Mouse (Mus musculus) layer of hippocampus, postnatal 14 days (tissue): Measurements from ENCODE around the gene Nme2. TPM values are rescaled to one million over a fixed set of nuclear protein-coding genes. Genes with fewer than 3 reads are reported as not detected.

ENCODE experiments used
- DNase-seq, 2 experiments: peaks; one replicate each; pipeline ENCODE4 v3.0.0; 2021 to 2022; ENCODE audit warnings: low spot score in 2 of 2, mixed read lengths in 1 of 2
- long read RNA-seq, 2 experiments: library from polyadenylated mRNA; stranded (forward); transcript quantifications; one replicate each; pipeline ENCODE4 v2.0.0; 2021
- total RNA-seq, 2 experiments: library from RNA; stranded (reverse); gene quantifications; 2 replicates each; pipeline ENCODE4 v1.2.3; 2021

Nme2 gene
- total RNA-seq = 100 to 1,000 TPM; 147 to 156 TPM
- long read RNA-seq, experiment 1, transcript Nme2-201 (5 exons, 1,012 nt) = major isoform, 58 of 92 reads
- long read RNA-seq, experiment 1, transcript Nme2-202 (4 exons, 734 nt) = minor isoform, 33 of 92 reads
- long read RNA-seq, experiment 1, partial matches to known transcripts = 0 of 92 reads
- long read RNA-seq, experiment 1, other reads (novel, unspliced or antisense) = 1 of 92 reads
- long read RNA-seq, experiment 2, transcript Nme2-202 (4 exons, 734 nt) = minor isoform, 67 of 212 reads
- long read RNA-seq, experiment 2, transcript Nme2-201 (5 exons, 1,012 nt) = major isoform, 144 of 212 reads
- long read RNA-seq, experiment 2, partial matches to known transcripts = 0 of 212 reads
- long read RNA-seq, experiment 2, other reads (novel, unspliced or antisense) = 1 of 212 reads

DNA sequence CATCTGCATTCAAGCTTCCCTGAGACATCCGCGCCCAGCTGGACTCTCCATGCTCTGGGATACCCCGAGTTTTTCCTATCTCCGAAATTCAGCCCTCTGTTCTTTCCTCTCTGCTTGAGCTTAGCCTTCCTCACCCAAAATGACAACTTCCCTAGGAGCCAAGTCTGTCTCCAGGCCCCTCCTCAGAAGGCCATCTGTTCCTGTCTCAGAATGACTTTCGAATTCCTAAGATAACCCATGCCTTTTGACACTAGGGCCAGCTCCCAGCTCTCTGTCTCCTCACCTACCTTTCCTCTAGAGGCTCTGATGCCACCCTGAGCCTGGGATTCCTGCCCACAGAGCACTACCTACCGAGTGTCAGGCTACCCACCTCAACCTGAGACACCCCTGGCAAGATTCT is at the start of gene Nme2:
Gene Nme2 (minus strand): TSS at position 101 of the 400 bp plus-strand sequence.
- DNase-seq = no peak

DNA sequence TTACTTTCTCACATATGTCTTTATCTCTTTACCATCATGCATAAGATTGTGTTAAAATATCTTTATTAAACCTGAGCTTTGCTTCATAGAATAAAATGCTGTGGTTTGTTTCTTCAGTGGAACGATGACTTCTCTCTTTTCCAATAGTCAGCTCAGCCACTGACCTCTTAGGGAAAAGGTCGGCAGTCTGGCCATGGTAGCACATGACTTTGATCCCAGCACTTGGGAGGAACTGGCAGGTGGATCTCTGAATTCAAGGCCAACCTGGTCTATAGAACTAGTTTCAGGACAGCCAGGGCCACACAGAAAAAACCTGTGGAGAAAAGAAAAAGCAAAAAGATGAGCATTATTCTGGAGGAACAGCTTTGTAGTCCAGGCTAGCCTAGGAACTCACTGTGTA is 47.3 kb upstream of the Nme2 start:
- no peak for DNase-seq

DNA sequence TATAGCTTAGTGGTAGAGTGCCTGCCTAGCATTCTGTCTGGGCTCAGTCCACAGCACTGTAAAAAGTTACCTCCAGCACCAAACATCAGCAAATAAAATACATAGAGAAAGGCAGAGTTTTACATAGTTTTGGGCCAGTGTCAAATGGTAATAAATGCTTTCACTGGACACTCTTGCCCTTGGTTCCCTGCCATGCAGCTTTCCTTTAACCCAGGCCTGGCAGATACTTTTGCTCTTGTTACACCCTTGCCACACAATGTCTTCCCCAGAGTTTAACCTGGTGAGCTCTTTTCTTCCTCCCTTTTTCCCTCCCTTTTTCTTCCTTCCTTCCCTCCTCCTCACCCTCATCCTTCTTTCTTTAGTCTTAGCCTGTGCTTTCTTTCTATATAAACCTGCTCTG is 43.2 kb upstream of the Nme2 start:
- no peak for DNase-seq

DNA sequence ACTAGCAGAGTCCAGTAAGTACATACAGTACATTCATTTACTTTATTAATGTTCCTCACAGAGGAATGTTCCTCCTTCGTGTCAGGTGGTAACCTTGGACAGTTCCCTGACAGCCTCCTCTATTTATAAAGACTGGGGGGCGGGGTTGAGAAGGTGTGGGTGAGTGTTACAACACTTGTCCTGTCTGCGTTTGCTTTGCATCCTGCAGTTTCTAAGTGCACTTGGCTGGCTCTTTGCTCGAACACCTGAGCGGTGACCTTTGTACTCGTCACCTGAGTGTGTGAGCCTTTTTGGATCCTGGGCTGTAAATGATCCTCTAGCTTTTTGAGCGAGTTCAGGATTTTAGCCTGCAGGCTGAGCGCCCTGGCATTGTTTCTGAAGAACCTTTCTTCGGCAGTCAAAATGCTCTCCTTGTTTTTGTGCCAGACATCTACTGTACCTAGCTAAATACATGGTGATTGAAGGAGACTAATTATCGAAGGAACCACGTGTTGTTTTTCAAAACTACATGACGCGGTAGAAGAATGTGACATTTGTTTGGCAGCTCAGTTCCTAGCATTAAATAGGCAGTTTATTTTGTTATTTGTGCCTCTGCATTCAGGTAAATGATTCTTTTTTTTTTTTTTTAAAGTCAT is 41.2 kb upstream of the Nme2 start:
- DNase-seq = no peak

DNA sequence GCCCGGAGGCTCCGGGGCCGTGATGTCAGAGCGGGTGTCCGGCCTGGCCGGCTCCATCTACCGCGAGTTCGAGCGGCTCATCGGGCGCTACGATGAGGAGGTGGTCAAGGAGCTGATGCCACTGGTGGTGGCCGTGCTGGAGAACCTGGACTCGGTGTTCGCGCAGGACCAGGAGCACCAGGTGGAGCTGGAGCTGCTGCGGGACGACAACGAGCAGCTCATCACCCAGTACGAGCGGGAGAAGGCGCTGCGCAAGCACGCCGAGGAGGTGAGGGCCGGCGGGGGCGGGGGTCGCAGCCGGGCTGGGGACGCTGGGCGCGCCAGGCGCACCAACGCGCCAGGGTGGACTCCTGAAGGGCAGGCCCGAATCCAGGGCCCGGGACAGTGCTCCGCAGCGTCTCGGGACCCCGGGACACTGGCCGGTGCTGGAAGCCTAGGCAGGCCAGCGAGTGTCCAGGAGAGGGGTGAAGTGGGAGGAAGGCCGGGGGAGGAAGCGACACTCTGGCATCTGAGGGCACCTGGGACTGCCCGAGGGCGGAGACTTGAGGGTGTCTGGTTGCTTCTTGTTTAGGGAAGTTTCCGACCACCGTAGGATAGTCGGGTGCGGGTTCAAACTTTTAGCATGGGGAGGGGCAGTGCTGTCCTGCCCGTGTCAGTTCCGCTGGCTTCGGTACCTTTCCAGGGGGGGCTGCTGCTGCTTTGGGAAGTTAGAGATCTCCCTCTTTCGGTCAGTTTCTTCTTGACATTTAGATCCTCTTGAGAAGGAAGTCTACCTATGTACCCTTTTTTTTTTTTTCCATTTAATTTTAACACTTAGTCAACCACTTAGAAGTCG is 40.5 kb upstream of the Nme2 start:
- peak; percentile 33 to 64 for DNase-seq

DNA sequence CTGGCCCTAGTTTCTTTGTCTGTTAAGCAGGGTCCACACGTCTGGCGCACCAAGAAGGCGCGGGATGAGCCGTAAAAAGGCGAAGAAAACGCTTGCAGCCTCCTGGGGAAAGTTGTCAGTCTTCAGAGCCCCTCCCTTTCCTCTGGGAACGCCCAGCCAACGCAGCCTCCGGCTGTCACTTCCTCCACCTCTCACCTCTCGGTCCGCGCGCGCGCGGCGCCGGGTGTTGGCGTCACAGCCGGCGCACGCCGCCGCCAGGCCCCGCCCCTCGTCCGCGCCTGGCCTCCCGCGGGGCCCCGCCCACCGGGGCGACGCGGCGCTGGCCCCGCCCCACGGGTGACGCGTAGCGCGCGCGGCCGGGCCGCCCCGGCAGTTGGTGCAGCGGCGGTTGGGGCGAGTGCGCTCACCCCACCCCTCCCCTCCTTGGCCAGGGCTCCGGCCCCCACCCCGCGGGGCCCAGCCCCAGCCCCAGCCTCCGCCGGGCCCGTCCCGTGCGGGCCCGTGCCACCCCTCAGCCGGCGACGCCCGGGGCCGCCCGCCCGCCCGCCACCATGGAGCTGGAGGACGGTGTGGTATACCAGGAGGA is 39.8 kb upstream of the Nme2 start, which contains the start of gene Spag9:
Gene Spag9 (plus strand): TSS at position 372 of the 586 bp plus-strand sequence.
- peak; percentile 87 to 92 for DNase-seq

DNA sequence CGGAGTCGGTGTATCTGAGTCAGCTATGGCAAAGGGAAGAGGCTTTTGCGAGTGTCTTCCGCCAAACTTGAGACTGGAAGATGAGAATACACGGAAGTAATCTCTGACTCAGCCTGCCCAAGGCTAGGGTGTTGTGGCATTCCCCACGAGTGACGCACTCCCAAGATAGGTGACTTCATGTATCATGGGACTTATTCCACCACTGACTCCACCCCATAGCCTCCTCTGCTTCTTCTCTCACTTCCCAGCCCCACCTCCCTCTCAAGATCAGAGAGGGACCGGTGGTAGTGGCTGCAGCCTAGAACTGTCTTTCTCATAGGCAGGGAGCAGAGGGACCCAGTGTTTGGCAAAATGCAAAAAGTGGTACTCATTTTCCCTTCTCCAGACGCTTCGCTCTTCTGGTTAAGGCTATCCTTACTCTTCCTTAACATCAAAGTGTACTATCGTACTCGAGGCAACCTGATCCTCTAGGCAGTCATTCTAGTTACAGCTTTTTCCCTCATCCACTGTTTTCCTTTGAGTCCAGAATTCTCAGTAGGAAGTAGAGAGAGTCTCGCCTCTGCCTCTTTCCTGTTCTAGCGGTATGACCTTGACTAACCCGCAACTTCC is 39.2 kb upstream of the Nme2 start:
- DNase-seq = peak; percentile 51 to 67

DNA sequence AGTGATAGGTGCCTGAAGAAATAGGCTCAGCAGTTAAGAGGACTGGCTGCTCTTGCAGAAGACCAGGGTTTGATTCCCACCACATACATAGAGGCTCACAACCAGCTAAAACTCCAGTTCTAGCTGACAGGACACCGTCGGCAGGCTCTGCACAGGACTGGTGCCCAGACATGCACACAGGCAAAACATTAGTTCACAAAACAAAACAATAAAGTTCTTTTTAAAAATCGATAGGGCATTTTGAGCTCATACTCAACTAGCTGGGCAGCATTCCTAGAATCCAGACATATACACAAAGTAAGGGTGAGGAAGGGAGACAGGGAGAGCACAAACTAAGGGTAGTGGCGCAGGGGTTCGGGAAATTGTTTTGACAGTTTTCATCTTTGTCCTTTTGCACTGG is 38.5 kb upstream of the Nme2 start:
- no peak for DNase-seq

DNA sequence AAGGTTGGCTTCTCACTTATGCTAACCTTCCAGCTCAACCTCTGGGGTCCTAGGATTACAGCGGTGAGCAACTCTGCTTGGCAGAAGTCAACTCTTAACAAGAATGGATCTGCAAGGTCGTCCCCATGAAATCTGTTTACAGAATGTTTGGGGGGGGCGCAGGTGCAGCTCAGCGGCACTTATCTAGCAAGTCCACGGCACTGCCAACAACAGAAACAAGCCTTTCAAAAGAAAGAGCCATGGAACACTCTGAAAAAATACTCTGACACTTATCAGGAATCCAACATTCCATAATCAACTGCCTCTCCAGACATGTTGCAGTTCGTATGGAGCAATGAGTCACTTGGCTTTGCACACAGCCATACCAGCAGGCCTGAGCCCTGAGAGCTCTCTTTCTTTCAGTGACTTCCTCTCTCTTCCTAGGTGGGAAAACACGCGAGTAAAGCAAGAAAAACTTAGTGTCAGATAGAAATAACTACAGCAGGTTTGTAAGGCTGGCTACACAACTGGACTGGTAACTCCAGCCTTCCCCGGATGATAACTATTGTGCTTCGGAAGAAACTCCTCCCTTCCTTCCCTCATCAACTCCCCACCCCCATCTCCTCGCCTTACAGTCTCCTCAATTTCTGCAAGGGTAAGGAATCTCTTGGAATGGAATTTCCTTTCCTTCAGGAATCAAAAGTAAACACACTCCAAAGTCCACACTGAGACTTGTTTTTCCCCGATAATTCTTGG is 32.4 kb upstream of the Nme2 start:
- no peak for DNase-seq

DNA sequence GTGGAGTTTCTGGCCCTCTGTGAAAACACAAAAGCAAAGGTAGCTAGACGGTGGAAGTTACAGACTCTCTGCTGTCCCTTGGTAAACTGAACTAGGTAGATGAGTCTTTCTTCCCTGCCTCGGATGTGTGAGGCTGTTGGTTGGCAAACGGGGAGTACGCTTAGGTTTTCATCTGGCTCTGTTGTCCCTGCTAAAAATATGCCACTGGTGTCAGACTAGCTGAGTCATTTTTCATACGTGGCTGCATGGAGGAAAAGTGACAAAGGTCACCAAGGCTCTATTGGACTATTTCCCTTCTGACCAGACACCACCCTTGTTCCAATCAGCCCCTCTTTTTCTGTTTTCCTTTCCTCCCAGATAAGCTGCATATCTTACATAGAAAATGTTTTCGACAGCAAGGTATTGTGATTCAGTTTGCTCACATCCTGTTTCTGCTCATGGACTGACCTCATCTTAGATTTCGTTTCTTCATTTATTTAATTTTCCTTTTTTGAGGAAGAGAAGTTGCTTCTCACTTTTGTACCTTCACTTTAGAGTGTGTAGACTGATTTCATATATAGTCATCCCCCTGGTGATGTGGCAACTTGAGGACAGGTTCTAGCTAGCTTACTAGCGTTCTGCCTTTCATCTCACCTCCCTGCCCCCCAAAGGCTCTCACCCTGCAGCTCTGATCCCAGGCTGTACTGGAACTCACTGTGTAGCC is 31.7 kb upstream of the Nme2 start:
- DNase-seq = no peak

DNA sequence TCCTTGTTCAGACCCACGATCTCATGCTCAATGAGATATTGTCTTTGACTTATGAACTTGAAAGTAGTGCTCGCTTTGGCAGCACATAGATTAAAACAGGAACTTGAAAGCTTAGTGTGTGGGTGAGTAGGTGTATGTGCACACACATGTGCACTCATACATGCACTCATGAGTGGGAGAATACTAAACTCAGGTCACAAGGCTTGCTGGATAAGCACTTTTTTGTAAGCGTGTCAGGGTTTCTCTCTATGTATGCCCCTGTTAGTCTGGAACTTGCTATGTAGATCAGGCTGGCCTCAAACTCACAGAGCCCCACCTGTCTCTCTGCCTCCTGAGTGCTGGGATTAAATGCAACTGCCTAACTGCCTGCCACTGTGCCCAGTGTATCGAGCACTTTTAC is 31.0 kb upstream of the Nme2 start:
- no peak for DNase-seq

DNA sequence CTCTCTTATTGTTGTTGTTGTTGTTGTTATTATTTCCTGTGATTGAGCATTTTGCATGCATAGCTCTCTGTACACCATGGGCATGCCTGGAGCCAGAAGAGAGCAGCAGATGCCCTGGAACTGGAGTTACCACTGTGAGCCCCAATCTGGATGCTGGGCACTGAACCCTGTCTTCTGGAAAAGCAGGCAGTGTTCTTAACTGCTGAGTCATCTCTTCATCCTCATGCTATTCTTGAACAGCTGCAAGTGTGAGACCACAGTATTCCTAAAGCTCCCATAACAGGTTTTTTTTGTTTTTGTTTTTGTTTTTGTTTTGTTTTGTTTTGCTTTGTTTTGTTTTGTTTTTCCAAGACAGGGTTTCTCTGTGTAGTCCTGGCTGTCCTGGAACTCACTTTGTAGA is 30.2 kb upstream of the Nme2 start:
- DNase-seq = no peak

DNA sequence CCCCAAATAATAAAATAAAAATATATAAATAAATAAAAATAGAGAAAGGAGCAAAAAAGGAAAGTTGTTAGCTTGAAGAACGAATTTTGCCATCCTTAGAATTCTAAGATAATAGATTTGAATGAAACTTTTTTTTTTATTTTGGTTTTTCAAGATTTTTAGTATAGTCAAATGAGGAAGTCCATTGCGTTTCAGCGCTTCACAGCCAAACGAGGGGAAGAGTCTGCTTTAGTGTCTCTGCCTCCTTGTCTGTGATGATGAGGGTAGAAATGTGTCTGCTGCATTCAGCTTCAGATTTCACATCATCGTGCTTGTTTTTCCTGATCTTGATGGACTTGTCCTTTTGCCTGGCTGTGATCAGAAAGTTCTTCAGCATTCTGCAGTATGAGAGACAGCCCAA is 29.2 kb upstream of the Nme2 start:
- no peak for DNase-seq

DNA sequence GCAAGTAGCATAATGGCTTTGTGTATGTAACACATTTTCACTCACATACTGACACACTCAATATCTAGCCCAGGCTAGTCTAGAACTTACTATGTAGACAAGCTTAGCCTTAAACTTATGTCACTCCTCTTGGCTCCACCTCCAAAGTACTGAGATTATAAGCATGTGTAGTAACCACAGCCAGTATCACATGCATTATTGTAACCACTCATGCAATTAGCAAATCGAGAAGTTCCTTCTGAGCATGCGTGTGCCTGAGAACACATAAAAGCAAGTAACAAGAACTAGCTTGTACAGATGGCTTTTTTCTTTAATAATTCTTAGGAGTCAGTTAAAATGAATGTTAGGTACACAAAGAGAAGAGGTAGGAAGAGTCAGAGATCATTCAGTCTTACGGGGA is 28.6 kb upstream of the Nme2 start:
- DNase-seq = no peak

DNA sequence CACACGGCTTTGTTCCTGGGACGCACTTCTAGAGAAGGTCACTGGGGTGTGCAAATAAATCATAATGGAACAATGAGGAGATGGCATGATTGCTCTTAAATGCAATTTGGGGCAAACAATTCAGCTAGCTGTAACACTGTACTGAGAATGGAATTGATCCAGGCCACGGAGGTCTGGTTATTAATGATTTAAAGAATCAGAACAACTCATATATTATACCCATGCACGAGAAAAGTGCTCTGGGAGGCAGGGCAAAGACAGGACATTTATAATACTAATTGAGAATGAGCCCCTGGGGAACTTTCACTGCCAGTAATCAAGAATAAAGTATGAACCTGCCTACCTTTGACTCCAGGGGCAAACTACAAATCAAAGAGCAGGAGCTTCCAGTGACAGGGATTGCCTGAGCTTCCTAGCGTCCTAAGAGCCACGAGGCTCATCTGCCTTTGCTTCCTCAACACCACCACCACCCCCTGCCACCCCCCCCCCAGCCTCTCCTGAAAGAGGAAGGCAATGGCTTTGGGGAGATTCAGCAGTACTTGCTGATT is 23.5 kb upstream of the Nme2 start:
- DNase-seq = no peak

DNA sequence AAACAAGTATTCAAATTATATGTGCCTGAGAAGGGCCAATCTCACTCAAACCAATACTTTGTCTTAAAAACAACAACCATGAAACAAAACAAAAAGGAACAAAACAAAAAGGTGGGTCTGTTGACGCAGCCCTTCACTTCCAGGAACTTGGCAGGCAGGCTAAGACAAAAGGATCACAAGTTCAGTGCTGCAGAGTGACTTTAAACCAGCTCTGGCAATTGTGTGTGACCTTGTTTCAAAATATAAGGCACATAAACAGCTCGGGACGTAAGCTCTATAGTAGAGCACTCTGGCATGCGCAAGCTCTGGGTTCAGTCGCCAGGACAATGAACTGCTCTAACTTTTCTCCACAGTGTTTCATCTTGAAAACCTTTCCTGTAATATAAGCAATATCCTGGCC is 16.9 kb upstream of the Nme2 start:
- DNase-seq = no peak

DNA sequence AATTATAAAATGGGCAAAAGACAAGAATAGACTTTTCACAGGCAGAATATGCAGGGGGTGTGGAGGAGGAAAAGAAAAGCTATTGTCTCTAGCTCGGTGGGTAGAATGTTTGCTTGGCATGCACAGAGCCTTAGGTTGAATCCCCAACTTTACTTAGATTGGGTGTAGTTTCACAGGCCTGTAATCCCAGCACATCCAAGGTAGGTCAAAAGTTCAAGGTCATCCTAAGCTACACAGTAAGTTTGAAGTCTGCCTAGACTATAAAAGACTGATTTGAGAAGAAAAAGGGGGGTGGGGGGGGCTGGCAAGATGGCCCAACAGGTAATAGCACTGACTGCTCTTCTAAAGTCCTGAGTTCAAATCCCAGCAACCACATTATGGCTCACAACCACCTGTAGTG is 13.7 kb upstream of the Nme2 start:
- DNase-seq = no peak

DNA sequence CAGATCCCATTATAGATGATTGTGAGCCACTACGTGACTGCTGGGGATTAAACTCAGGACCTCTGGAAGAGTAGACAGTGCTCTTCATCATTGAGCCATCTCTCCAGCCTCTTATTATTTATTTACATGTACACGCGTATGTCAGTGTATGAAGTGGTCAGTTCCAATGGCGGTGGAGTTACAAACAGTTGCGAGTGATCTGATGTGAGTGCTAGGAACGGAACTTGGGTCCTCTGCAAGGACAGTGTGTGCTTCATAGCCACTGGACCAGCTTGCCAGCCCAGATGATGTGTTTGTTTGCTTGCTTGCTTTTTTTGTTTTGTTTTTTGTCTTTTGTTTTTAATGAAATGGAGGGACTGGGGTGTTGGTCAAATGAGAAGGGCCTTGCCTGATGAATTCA is 13.1 kb upstream of the Nme2 start:
- DNase-seq = no peak

DNA sequence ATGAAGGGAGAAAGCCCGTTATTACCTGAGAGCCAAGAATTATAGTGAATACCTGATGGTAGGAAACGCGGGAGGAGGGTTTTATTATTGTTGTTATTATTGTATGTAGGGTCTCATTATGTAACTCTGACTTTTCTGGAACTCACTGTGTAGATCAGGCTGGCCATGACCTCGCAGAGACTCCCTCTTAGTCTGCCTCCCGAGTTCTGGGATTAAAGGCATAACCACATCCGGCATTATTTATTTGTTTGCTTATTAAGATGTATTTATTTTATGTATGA is 12.7 kb upstream of the Nme2 start:
- DNase-seq = no peak
